Mouse (Mus musculus) kidney, postnatal 0 days (tissue): ENCODE data around the gene Mfap3. TPM values are rescaled to one million over a fixed set of nuclear protein-coding genes. Genes with fewer than 3 reads are reported as not detected.

Source experiments
- ATAC-seq: fragments of 200-750 bp; cut with Nextera tagmentation; replicated peaks from 2 replicates; pipeline ENCODE4 v1.8.0; 2017; ENCODE audit warnings: low read depth, moderate number of reproducible peaks, moderate TSS enrichment, moderate library complexity; ENCODE audit not compliant: low FRiP score
- DNase-seq: peaks from one replicate; pipeline ENCODE4 v3.0.0-alpha.2; 2016; ENCODE audit warnings: low spot score
- H3K27ac ChIP-seq: fragments of 300-500 bp; sonication (generic); 2 replicates; pipeline ENCODE4 v1.5.1; 2014; ENCODE audit warnings: mild to moderate bottlenecking
- H3K27me3 ChIP-seq: fragments of 300-500 bp; sonication (generic); 2 replicates; pipeline ENCODE4 v1.6.1; 2014; ENCODE audit warnings: low read length, mixed read lengths; ENCODE audit not compliant: insufficient read depth
- H3K36me3 ChIP-seq: fragments of 300-500 bp; sonication (generic); 2 replicates; pipeline ENCODE4 v1.6.1; 2014; ENCODE audit warnings: low read length, mixed read lengths; ENCODE audit not compliant: insufficient read depth
- H3K4me1 ChIP-seq: fragments of 300-500 bp; sonication (generic); replicated peaks from 2 replicates; pipeline ENCODE4 v1.6.1; 2014; ENCODE audit warnings: antibody characterized with exemption, low read length, mixed read lengths; ENCODE audit not compliant: insufficient read depth
- H3K4me2 ChIP-seq: fragments of 300-500 bp; sonication (generic); 2 replicates; pipeline ENCODE4 v1.6.1; 2014; ENCODE audit warnings: mild to moderate bottlenecking, low read length, moderate library complexity, mixed read lengths
- H3K4me3 ChIP-seq: fragments of 300-500 bp; sonication (generic); replicated peaks from 2 replicates; pipeline ENCODE4 v1.5.1; 2014; ENCODE audit warnings: low read depth, low read length
- H3K9ac ChIP-seq: fragments of 300-500 bp; sonication (generic); 2 replicates; pipeline ENCODE4 v1.6.1; 2014; ENCODE audit warnings: low read depth, low read length
- H3K9me3 ChIP-seq: fragments of 300-500 bp; sonication (generic); replicated peaks from 2 replicates; pipeline ENCODE4 v1.6.1; 2016; ENCODE audit warnings: low read length, inconsistent platforms, mixed read lengths
- CTCF ChIP-seq: IDR thresholded peaks from 2 replicates; pipeline ENCODE4 v1.5.1; 2016; ENCODE audit warnings: antibody characterized with exemption, low read depth, mild to moderate bottlenecking, moderate library complexity
- WGBS: fragments of 180-500 bp; shearing (Covaris S2); extraction: QIAGEN DNeasy Blood & Tissue Kit; methylation state at CpG from one replicate; pipeline ENCODE4 v1.1.7; 2014; 5-methylcytosine and 5-hydroxymethylcytosine counted together
- polyA plus RNA-seq: library from polyadenylated mRNA; unstranded; fragments of >200 nt; fragmentation: Nextera tagmentation; extraction: Ambion mirVana; gene quantifications from 2 replicates; pipeline ENCODE4 v1.2.1, GENCODE M21; 2015

The Mfap3 gene
- polyA plus RNA-seq, 1 experiment from 2014 or later = 47.3 TPM

DNA sequence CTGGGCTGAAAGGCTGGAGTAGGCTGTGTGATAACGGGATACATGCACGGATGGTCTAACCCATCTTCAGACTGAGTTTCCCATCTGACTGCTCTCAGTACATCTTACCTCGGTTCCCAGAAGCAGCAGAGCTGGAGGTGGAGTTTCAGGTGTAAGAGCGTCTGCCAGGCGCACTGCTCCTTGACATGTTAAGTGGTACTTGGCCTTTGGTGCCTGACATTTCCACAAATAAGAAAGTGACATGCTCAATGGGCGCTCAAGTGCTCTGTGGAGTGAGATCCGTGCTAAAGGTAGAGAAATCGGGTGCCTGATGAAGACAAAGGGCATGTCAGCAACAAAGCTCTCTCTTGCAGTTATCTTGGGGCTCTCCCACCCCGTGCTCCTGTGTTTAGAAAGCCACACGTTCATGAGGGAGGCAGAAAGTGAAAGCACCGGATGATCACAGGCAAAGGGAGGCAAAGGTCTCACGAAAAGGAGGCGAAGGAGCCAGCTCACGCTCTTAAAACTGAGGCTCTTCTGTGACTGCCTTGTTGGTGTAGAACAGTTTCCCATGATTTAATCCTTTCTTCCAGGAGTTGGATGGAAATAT lies 55.3 kb downstream of the Mfap3 start:
- ATAC-seq (no peak), DNase-seq (no peak)
- Histone ChIP-seq H3K27ac (no peak overlapping the region), H3K9me3 (no peaks in the 10 kb centered on the region), H3K4me3 (no peak overlapping the region), H3K27me3 (no peaks in the 10 kb centered on the region), H3K4me1 (no peaks in the 10 kb centered on the region), H3K9ac (no peak overlapping the region), H3K4me2 (no peak overlapping the region), H3K36me3 (no peaks in the 10 kb centered on the region)
- WGBS = 43% methylated on average over 14 of the region's 14 CpGs
- no peak for TF ChIP-seq CTCF

DNA sequence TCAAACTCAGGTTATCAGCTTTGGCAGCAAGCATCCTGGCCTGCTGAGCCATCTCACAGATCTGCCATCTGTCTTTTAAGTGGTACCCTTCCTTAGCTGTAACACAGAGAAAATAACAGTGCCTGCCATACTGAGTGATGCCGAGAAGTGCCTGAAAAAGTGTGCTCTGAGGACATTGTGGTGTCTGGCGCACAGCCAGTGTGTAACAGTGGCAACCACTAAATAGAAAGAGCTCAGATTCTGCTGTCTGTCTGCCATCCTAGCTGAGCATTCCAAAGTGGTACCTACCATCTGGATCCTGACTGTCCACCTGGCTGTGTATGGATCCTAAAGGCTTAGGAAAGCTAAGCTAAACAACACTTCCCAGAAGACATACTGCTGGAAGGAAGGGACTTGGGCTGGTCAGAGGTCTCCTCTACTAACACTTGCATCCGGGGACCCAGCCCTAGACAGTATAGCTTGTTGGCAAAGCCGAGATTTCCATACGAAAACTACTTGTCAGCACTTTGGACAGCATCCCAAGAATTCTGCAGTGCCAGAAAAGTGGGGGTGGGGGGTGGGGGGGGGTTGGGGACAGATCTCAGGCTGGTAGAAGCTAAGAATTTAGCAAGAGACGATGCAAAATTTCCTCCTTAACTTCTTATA lies 58.5 kb downstream of the Mfap3 start:
- no peak for DNase-seq
- no peaks in the 10 kb centered on the region for H3K4me1 ChIP-seq
- H3K9ac ChIP-seq = no peak overlapping the region
- no peak overlapping the region for H3K4me3 ChIP-seq
- H3K4me2 ChIP-seq = no peak overlapping the region
- no peaks in the 10 kb centered on the region for H3K27me3 ChIP-seq
- 81% methylated on average over 6 of the region's 6 CpGs for WGBS
- ATAC-seq = no peak
- no peaks in the 10 kb centered on the region for H3K9me3 ChIP-seq
- no peak overlapping the region for H3K27ac ChIP-seq
- H3K36me3 ChIP-seq = no peaks in the 10 kb centered on the region
- TF ChIP-seq CTCF = no peak

DNA sequence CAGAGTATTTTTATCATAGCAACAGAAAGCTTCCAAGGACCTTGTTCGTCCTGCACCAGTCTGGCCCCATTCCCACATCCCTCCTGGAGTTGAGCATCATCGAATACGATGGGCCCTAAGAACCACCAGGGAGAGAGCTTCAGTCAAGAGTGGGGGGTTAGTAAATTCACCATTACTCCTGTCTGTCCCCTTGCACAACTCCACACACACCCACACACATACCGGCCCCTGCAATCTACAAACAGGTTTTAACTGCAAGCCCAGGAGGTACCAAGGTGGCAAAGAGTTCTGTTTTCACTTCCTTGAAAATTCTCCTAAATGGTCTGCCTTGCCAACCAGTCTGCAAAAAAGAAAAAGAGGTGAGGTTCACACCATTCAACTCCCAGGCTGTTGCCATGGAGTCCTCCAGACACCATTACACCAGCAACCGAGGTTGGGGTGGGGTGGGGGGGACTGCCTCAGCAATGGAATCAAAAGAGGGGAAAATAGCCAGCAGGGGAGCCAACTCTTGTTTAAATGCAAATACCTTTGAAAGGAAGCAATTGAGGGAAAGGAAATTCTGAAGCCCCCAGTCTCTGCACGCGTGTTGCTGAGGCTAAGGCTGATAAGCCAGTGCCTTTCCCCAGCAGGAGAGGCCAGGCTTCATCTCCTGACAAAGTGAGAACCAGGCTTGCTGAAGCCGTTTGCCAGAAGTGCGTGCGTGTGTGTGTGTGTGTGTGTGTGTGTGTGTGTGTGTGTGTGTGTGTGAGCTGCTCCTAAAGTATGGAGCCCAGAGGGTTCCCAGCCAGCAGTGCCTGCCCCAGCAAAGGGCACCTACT lies 64.6 kb downstream of the Mfap3 start:
- ATAC-seq (no peak), DNase-seq (no peak)
- TF ChIP-seq CTCF = no peak

More for the DNA sequence above, 64.6 kb downstream of the Mfap3 start:
- H3K36me3 ChIP-seq = no peaks in the 10 kb centered on the region
- no peaks in the 10 kb centered on the region for H3K9me3 ChIP-seq
- no peak overlapping the region for H3K4me3 ChIP-seq
- no peaks in the 10 kb centered on the region for H3K4me1 ChIP-seq
- H3K4me2 ChIP-seq = no peak overlapping the region
- H3K27ac ChIP-seq = no peak overlapping the region
- H3K9ac ChIP-seq = no peak overlapping the region
- WGBS = 27% methylated on average over 10 of the region's 10 CpGs
- no peaks in the 10 kb centered on the region for H3K27me3 ChIP-seq

Other genes with a start within 250 kb of the Mfap3 start
- 70.1 and 70.9 TPM in 2 replicates for gene Fam114a2, start within 50 bp of the Mfap3 start, polyA plus RNA-seq
- gene Galnt10, start 126.8 kb downstream of the Mfap3 start, polyA plus RNA-seq = 18.4 and 19.2 TPM in 2 replicates